In genomic region chrX:75873813-75874212, GRCm38 (mm10) we compare ENCODE assay signal across 8 mouse cellular contexts. TPM values are rescaled to one million over a fixed set of nuclear protein-coding genes. Genes with fewer than 3 reads are reported as not detected.
DNase-seq lines count a peak whose midpoint lies in the region; ATAC-seq and TF ChIP-seq lines count a peak whose summit lies in the region.

No protein-coding gene starts in this region.

- DNase-seq in spleen, adult 2 months (ENCODE audit: low read depth in 1 of 2, low spot score in 2 of 2), result no peak
- DNase-seq in spleen, adult 18-20 months, result no peak
- DNase-seq in kidney, adult 11 months, result peak; percentile 22
- DNase-seq in liver, embryonic 14.5 days (ENCODE audit: low read depth in 3 of 3, low spot score in 3 of 3), result no peak
- no peak for DNase-seq in spleen, postnatal 4 days (ENCODE audit: low spot score in 2 of 2)

- peak overlapping the region; percentile 8; the same call in 1 of the 2 replicates for H3K4me3 ChIP-seq in spleen, adult 2 months (ENCODE audit: extremely low read depth, insufficient read depth, insufficient read length)
- H3K4me3 ChIP-seq in cortical plate, adult 2 months (ENCODE audit: insufficient read depth, low read length), result peak overlapping the region; percentile 72
- H3K4me3 ChIP-seq in liver, embryonic 14.5 days (ENCODE audit: insufficient read depth in 1 of 2, low read depth in 2 of 2, low read length in 2 of 2), result peak overlapping the region; percentile 46 to 52
- peak overlapping the region; percentile 49 for H3K4me3 ChIP-seq in neural tube, embryonic 13.5 days

- H3K4me1 ChIP-seq in spleen, adult 2 months (ENCODE audit: control insufficient read depth, insufficient read depth, insufficient read length), result no peaks in the 10 kb centered on the region; the same call in 1 of the 2 replicates
- peaks cover 3% of the 10 kb centered on the region; the same call in 1 of the 2 replicates for H3K4me1 ChIP-seq in cortical plate, adult 2 months (ENCODE audit: control insufficient read depth, insufficient read depth, low read length)
- 0 out of 4 replicates have a peak, but pooled peaks cover 0 to 2% of the 10 kb centered on the region in 2 experiments for H3K4me1 ChIP-seq in liver, embryonic 14.5 days (replicated peaks; ENCODE audit: control insufficient read depth in 2 of 2, insufficient read depth in 2 of 2, low read length in 1 of 2)
- peaks cover 5% of the 10 kb centered on the region; the same call in 1 of the 2 replicates for H3K4me1 ChIP-seq in neural tube, embryonic 13.5 days (replicated peaks)

- peak; percentile 56 for ATAC-seq in granulocyte monocyte progenitor cell, adult 5-6 weeks (replicated peaks; ENCODE audit: poor library complexity, severe bottlenecking)
- peak; percentile 29; the same call in 1 of the 2 replicates for ATAC-seq in liver, embryonic 14.5 days (ENCODE audit: insufficient read depth)
- no peak for ATAC-seq in neural tube, embryonic 13.5 days (ENCODE audit: low read depth)

- no peaks in the 10 kb centered on the region for H3K27me3 ChIP-seq in spleen, adult 2 months (ENCODE audit: control insufficient read depth, insufficient read depth, low read length)
- H3K27me3 ChIP-seq in liver, embryonic 14.5 days (ENCODE audit: control insufficient read depth, insufficient read depth, low read length), result no peaks in the 10 kb centered on the region
- H3K27me3 ChIP-seq in neural tube, embryonic 13.5 days, result no peaks in the 10 kb centered on the region

- H3K27ac ChIP-seq in spleen, adult 2 months (ENCODE audit: insufficient read depth, low read length), result no peak overlapping the region
- no peak overlapping the region for H3K27ac ChIP-seq in cortical plate, adult 2 months (ENCODE audit: insufficient read depth, low read length)
- H3K27ac ChIP-seq in liver, embryonic 14.5 days, result no peak overlapping the region
- no peak overlapping the region for H3K27ac ChIP-seq in neural tube, embryonic 13.5 days (replicated peaks)

- TF ChIP-seq EP300 in liver, embryonic 14.5 days (IDR thresholded peaks at IDR 0.05; ENCODE audit: low read depth), result no peak

- peak overlapping the region; percentile 65 for H3K4me2 ChIP-seq in liver, embryonic 14.5 days (ENCODE audit: low read depth)
- H3K4me2 ChIP-seq in neural tube, embryonic 13.5 days, result peak overlapping the region; percentile 66

- TF ChIP-seq POLR2A in spleen, adult 2 months (IDR thresholded peaks at IDR 0.05; ENCODE audit: low read depth, low read length), result no peak
- TF ChIP-seq POLR2A in cortical plate, adult 2 months (IDR thresholded peaks at IDR 0.05; ENCODE audit: extremely low read depth, insufficient read depth, low read length), result no peak

- no peak overlapping the region; the same call in 1 of the 2 replicates for H3K9ac ChIP-seq in liver, embryonic 14.5 days (replicated peaks)
- H3K9ac ChIP-seq in neural tube, embryonic 13.5 days, result peak overlapping the region; percentile 68

- no peaks in the 10 kb centered on the region for H3K9me3 ChIP-seq in liver, embryonic 14.5 days (ENCODE audit: control insufficient read depth, low read length)
- H3K9me3 ChIP-seq in neural tube, embryonic 13.5 days, result no peaks in the 10 kb centered on the region

- TF ChIP-seq CTCF in spleen, adult 2 months (IDR thresholded peaks at IDR 0.05; ENCODE audit: extremely low read depth, insufficient read depth, insufficient read length, insufficient replicate concordance), result no peak
- no peak for TF ChIP-seq CTCF in cortical plate, adult 2 months (IDR thresholded peaks at IDR 0.05; ENCODE audit: extremely low read depth, insufficient read depth, low read length)
- no peak for TF ChIP-seq CTCF in liver, embryonic 14.5 days (IDR thresholded peaks at IDR 0.05; ENCODE audit: low read depth)

- WGBS in spleen, adult 2 months, result 46% methylated on average over 15 of the region's 15 CpGs
- WGBS in liver, embryonic 14.5 days (ENCODE audit: insufficient replicate concordance), result 18% methylated on average over 15 of the region's 15 CpGs
- 10% methylated on average over 15 of the region's 15 CpGs for WGBS in neural tube, embryonic 13.5 days

- no peaks in the 10 kb centered on the region for H3K36me3 ChIP-seq in spleen, adult 2 months (ENCODE audit: control insufficient read depth, insufficient read depth, low read length)
- H3K36me3 ChIP-seq in liver, embryonic 14.5 days (replicated peaks; ENCODE audit: control insufficient read depth, insufficient read depth, low read depth), result no peaks in the 10 kb centered on the region
- H3K36me3 ChIP-seq in neural tube, embryonic 13.5 days, result no peaks in the 10 kb centered on the region

RNA-seq across cellular contexts. Expression of gene Pls3, which starts 1.2 kb away (rescaled TPM):
- 1.4 and 1.6 TPM in 2 replicates for polyA plus RNA-seq in spleen, adult 2 months (2012; rRNA removed)
- polyA plus RNA-seq in cortical plate, adult 2 months (2012; rRNA removed), result 80.1 and 89.8 TPM in 2 replicates
- 2.5 and 3.4 TPM in 2 replicates for total RNA-seq in granulocyte monocyte progenitor cell, adult 5-6 weeks (2014; fragmentation: Nextera tagmentation)
- total RNA-seq in granulocyte monocyte progenitor cell, adult 5-6 weeks (2017), result 1.1 and 3.2 TPM in 2 replicates
- polyA plus RNA-seq in liver, embryonic 14.5 days (2012; rRNA removed), result 1.7 and 2.8 TPM in 2 replicates
- polyA plus RNA-seq in liver, embryonic 14.5 days (2014; fragmentation: Nextera tagmentation; extraction: Ambion mirVana), result 6.1 and 6.3 TPM in 2 replicates
- 40.2 and 46.2 TPM in 2 replicates for polyA plus RNA-seq in neural tube, embryonic 13.5 days (2015; fragmentation: Nextera tagmentation; extraction: Ambion mirVana)

Comparison
In these comparisons a context has a peak if more than half of its experiments do, and no peak if none do; other contexts are left out.
1. H3K4me3 ChIP-seq: peak in every context shown above with its lines; median percentile 72 in cortical plate, adult 2 months; 49 in liver, embryonic 14.5 days; 49 in neural tube, embryonic 13.5 days; 8 in spleen, adult 2 months.